Mouse (Mus musculus) heart, embryonic 12.5 days (tissue): Measurements from ENCODE around the gene Zfp612. TPM values are rescaled to one million over a fixed set of nuclear protein-coding genes. Genes with fewer than 3 reads are reported as not detected.
"Not testable (repeated sequence)": the region's sequence is repeated elsewhere in the genome, so short reads cannot be mapped to it uniquely, and the experiment has no call there.

Experiments
- ATAC-seq: fragments of 200-750 bp; cut with Nextera tagmentation; 2 replicates; pipeline ENCODE4 v1.8.0; 2017; ENCODE audit warnings: moderate TSS enrichment, moderate library complexity; ENCODE audit not compliant: insufficient number of reproducible peaks, low FRiP score
- H3K27ac ChIP-seq: fragments of 300-500 bp; sonication (generic); 2 replicates; pipeline ENCODE4 v1.5.1; 2016; ENCODE audit warnings: mild to moderate bottlenecking, moderate library complexity; ENCODE audit not compliant: poor library complexity, severe bottlenecking
- H3K27me3 ChIP-seq: fragments of 300-500 bp; sonication (generic); replicated peaks from 2 replicates; pipeline ENCODE4 v1.6.1; 2016; ENCODE audit warnings: mild to moderate bottlenecking, moderate library complexity
- H3K36me3 ChIP-seq: fragments of 300-500 bp; sonication (generic); 2 replicates; pipeline ENCODE4 v1.6.1; 2016; ENCODE audit warnings: mild to moderate bottlenecking, moderate library complexity
- H3K4me1 ChIP-seq: fragments of 300-500 bp; sonication (generic); replicated peaks from 2 replicates; pipeline ENCODE4 v1.6.1; 2016; ENCODE audit warnings: mild to moderate bottlenecking
- H3K4me2 ChIP-seq: fragments of 300-500 bp; sonication (generic); 2 replicates; pipeline ENCODE4 v1.6.1; 2016; ENCODE audit warnings: mild to moderate bottlenecking, moderate library complexity
- H3K4me3 ChIP-seq: fragments of 300-500 bp; sonication (generic); 2 replicates; pipeline ENCODE4 v1.5.1; 2016; ENCODE audit warnings: mild to moderate bottlenecking
- H3K9ac ChIP-seq: fragments of 300-500 bp; sonication (generic); 2 replicates; pipeline ENCODE4 v1.6.1; 2016; ENCODE audit warnings: mild to moderate bottlenecking, moderate library complexity
- H3K9me3 ChIP-seq: fragments of 300-500 bp; sonication (generic); replicated peaks from 2 replicates; pipeline ENCODE4 v1.6.1; 2016; ENCODE audit warnings: mild to moderate bottlenecking, moderate library complexity
- WGBS: fragments of 180-500 bp; shearing (Covaris S2); methylation state at CpG from one replicate; pipeline ENCODE4 v1.1.7; 2016; 5-methylcytosine and 5-hydroxymethylcytosine counted together
- polyA plus RNA-seq: library from polyadenylated mRNA; unstranded; fragments of >200 nt; fragmentation: Nextera tagmentation; extraction: Ambion mirVana; gene quantifications from 2 replicates; pipeline ENCODE4 v1.2.1, GENCODE M21; 2016

Gene Zfp612
- 6.8 and 7.2 TPM in 2 replicates for polyA plus RNA-seq

- 0 out of 2 replicates have a peak, but pooled peaks cover 5% of the 10 kb centered on the region for H3K4me1 ChIP-seq
- 7% methylated on average over 54 of the region's 54 CpGs for WGBS
- peak within 1 kb of the TSS; percentile 59 for H3K9ac ChIP-seq
- H3K27me3 ChIP-seq, result no peaks in the 10 kb centered on the region
- peaks cover 11% of the 10 kb centered on the region; the same call in 1 of the 2 replicates for H3K36me3 ChIP-seq
- H3K9me3 ChIP-seq, result no peaks in the 10 kb centered on the region
- H3K4me2 ChIP-seq, result peak within 1 kb of the TSS; percentile 92
- peak within 1 kb of the TSS; percentile 57 for H3K4me3 ChIP-seq
- ATAC-seq, result peak; percentile 87
- H3K27ac ChIP-seq, result no peak within 1 kb of the TSS
These were observed at the start of gene Zfp612 for GRCm38 (mm10) chr8:110079282-110080221. Gene Zfp612 (plus strand): TSS chr8:110079746.

GRCm38 (mm10) chr8:110033771-110034170 is 45.8 kb upstream of the Zfp612 start:
- H3K9ac ChIP-seq, H3K4me2 ChIP-seq, H3K27ac ChIP-seq, H3K36me3 ChIP-seq, H3K4me3 ChIP-seq, H3K27me3 ChIP-seq, H3K9me3 ChIP-seq: not testable (repeated sequence)
- peak; percentile 77 for ATAC-seq
- WGBS, result 13% methylated on average over 8 of the region's 8 CpGs
- H3K4me1 ChIP-seq, result peaks cover 20% of the 10 kb centered on the region

DNA sequence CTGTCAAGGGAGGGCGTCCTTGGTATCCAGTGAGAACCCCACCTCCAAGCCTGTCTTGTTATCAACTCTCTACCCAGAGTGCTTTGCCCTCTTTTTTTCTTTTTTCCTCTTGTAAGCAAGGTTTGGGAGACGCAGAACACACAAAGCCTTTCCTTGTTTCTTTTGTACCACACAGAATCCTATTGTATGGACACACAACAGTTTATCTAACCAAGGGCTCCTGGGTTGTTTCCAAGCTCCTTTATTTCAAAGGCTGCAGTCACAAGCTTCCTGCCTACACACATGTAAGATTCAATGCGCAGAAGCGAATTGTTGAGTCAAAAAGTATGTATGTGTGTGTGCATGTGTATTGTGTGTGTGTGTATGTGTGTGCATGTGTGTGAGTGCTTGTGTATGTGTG is 45.2 kb upstream of the Zfp612 start:
- H3K27ac ChIP-seq, result peak overlapping the region; percentile 35
- peaks cover 20% of the 10 kb centered on the region for H3K4me1 ChIP-seq
- no peak for ATAC-seq
- no peak overlapping the region for H3K4me2 ChIP-seq
- H3K36me3 ChIP-seq, result no peaks in the 10 kb centered on the region
- no peak overlapping the region for H3K4me3 ChIP-seq
- 30% methylated on average over 4 of the region's 4 CpGs for WGBS
- H3K9ac ChIP-seq, result no peak overlapping the region
- no peaks in the 10 kb centered on the region for H3K27me3 ChIP-seq
- H3K9me3 ChIP-seq, result peaks cover 9% of the 10 kb centered on the region; the same call in 1 of the 2 replicates

GRCm38 (mm10) chr8:110036156-110036555 is 43.4 kb upstream of the Zfp612 start:
- no peak overlapping the region for H3K9ac ChIP-seq
- H3K27me3 ChIP-seq, result no peaks in the 10 kb centered on the region
- H3K27ac ChIP-seq, result no peak overlapping the region
- H3K4me1 ChIP-seq, result peaks cover 28% of the 10 kb centered on the region
- no peak overlapping the region for H3K4me3 ChIP-seq
- ATAC-seq, result no peak
- H3K36me3 ChIP-seq, result no peaks in the 10 kb centered on the region
- no peak overlapping the region for H3K4me2 ChIP-seq
- H3K9me3 ChIP-seq, result no peaks in the 10 kb centered on the region
- 45% methylated on average over 2 of the region's 2 CpGs for WGBS

DNA sequence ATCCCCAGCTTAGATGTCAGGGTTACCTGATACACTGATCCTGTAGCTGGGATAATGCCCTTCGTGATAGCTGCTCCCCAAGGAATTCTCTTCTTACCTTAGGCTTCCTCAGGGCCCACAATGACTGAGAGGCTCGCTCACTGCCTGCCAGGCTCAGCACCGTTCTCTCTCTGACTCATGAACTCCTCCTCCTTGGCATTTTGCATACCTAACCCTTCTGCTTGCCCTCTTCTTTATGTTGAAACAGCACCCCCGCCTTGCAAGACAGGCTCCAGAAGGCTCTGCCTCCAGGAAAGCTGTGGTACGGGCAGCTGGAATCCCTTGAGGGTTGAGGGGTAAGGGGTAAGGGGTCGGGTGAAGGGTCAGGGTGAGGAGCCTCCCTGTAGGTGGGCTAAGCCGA is 40.3 kb upstream of the Zfp612 start:
- 37% methylated on average over 7 of the region's 7 CpGs for WGBS

DNA sequence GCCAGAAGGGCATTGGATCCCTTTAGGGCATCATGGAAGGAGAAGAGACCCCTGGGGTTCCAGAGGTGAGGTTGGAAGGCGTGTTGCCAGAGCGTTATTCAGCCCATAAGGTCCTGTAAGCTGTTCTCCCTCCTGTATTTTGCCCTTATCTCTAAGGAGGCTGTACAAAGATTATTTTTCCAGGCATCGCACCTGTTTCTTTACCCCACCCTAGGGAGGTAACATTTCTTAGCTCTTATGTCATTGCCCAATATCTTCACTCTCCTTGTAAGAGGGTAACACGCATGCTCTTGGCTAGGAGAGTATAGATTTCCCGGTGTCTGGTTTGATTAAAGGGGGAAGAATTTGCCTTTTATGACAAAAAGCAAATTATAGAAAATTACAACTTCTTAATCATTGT is 39.9 kb upstream of the Zfp612 start, which contains the start of gene Chst4:
Gene Chst4, minus strand, starts transcription at position 82 of the 400 bp plus-strand sequence.
- no peaks in the 10 kb centered on the region; the same call in 1 of the 2 replicates for H3K9me3 ChIP-seq
- no peak within 1 kb of the TSS for H3K4me2 ChIP-seq
- 77% methylated on average over 5 of the region's 5 CpGs for WGBS
- no peak within 1 kb of the TSS for H3K27ac ChIP-seq
- peaks cover 21% of the 10 kb centered on the region for H3K4me1 ChIP-seq
- no peak within 1 kb of the TSS for H3K4me3 ChIP-seq
- H3K9ac ChIP-seq, result no peak within 1 kb of the TSS
- no peaks in the 10 kb centered on the region for H3K27me3 ChIP-seq
- ATAC-seq, result no peak
- no peaks in the 10 kb centered on the region for H3K36me3 ChIP-seq

More for the DNA sequence above, 40.3 kb upstream of the Zfp612 start:
- H3K27ac ChIP-seq, result no peak overlapping the region
- no peaks in the 10 kb centered on the region for H3K36me3 ChIP-seq
- H3K27me3 ChIP-seq, result no peaks in the 10 kb centered on the region
- H3K4me1 ChIP-seq, result peaks cover 26% of the 10 kb centered on the region
- no peak overlapping the region for H3K9ac ChIP-seq
- no peak overlapping the region for H3K4me3 ChIP-seq
- ATAC-seq, result no peak
- H3K4me2 ChIP-seq, result no peak overlapping the region
- no peaks in the 10 kb centered on the region; the same call in 1 of the 2 replicates for H3K9me3 ChIP-seq

DNA sequence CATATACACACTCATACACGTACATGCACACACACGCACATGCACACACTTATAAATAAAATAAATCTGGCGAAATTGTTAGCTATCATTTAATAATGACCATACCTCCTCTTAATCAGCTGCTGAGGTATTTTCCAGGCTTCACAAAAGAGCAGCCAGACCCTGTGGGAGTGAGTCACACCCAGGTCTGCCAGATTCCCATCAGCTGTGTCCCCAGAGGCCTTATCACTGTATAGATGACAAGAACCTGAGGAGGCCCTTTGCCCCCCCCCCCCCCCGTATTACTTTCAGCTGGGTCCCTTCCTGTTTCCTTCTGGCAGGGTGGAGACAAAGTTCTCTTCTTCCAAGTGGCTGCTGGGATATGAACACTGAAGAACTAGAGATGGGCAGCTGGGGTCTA is 39.0 kb upstream of the Zfp612 start:
- Histone ChIP-seq H3K4me2 (no peak overlapping the region), H3K27ac (no peak overlapping the region), H3K9me3 (no peaks in the 10 kb centered on the region; the same call in 1 of the 2 replicates), H3K4me1 (peaks cover 19% of the 10 kb centered on the region), H3K36me3 (no peaks in the 10 kb centered on the region), H3K4me3 (no peak overlapping the region), H3K27me3 (no peaks in the 10 kb centered on the region), H3K9ac (no peak overlapping the region)
- WGBS, result 58% methylated on average over 4 of the region's 4 CpGs
- no peak for ATAC-seq

DNA sequence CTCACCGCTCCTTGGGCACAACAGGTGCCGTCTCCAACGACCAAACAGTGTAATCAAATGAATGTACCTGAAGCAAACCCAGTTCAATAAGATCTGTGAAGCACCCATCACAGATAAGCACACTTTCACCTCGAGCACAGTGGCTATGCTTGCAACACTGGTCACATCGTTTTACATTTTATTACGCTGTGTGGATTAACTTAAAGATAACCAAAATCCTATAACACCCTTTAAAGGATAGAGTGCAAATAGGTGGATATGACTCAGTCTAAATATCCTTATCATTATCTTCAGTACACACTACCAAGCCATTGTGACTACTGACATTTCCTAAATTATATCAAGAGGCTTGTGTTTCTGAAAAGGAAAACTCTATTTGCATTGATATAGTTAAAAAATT is 28.3 kb upstream of the Zfp612 start:
- H3K27ac ChIP-seq, result no peak overlapping the region
- no peak for ATAC-seq
- WGBS, result 76% methylated on average over 6 of the region's 6 CpGs
- no peaks in the 10 kb centered on the region for H3K9me3 ChIP-seq
- H3K4me3 ChIP-seq, result no peak overlapping the region
- no peak overlapping the region for H3K9ac ChIP-seq
- no peaks in the 10 kb centered on the region for H3K27me3 ChIP-seq
- H3K4me1 ChIP-seq, result no peaks in the 10 kb centered on the region
- no peaks in the 10 kb centered on the region for H3K36me3 ChIP-seq
- H3K4me2 ChIP-seq, result no peak overlapping the region

GRCm38 (mm10) chr8:110058207-110058606 is 21.3 kb upstream of the Zfp612 start:
- H3K4me2 ChIP-seq, result no peak overlapping the region
- no peak overlapping the region for H3K9ac ChIP-seq
- no peaks in the 10 kb centered on the region for H3K4me1 ChIP-seq
- 67% methylated on average over 8 of the region's 8 CpGs for WGBS
- no peak overlapping the region for H3K27ac ChIP-seq
- no peaks in the 10 kb centered on the region for H3K36me3 ChIP-seq
- H3K9me3 ChIP-seq, result no peaks in the 10 kb centered on the region
- ATAC-seq, result no peak
- H3K27me3 ChIP-seq, result no peaks in the 10 kb centered on the region
- H3K4me3 ChIP-seq, result no peak overlapping the region

DNA sequence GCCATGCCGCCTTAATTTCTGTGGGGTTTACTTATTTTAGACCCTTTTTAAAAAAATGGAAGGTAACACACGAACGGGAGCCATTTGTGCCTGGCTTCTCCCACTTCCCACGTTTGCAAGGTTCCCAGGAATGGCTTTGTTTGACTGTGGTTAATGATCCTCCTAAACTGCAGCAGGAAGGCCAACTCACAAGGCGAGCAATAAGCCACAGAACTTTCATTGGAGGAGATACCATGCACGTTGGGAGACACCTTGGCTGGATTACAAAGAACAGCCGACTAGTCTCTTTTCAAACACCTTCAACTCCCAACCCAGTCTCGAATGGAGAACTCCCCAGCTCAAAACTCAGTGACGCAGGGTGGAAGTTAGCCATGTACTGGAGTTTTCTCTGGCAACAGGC is 15.4 kb upstream of the Zfp612 start:
- Histone ChIP-seq H3K27ac (no peak overlapping the region), H3K9me3 (no peaks in the 10 kb centered on the region), H3K27me3 (no peaks in the 10 kb centered on the region), H3K4me2 (no peak overlapping the region), H3K36me3 (no peaks in the 10 kb centered on the region), H3K4me1 (no peaks in the 10 kb centered on the region), H3K4me3 (no peak overlapping the region), H3K9ac (no peak overlapping the region)
- ATAC-seq, result no peak
- WGBS, result 73% methylated on average over 9 of the region's 9 CpGs

DNA sequence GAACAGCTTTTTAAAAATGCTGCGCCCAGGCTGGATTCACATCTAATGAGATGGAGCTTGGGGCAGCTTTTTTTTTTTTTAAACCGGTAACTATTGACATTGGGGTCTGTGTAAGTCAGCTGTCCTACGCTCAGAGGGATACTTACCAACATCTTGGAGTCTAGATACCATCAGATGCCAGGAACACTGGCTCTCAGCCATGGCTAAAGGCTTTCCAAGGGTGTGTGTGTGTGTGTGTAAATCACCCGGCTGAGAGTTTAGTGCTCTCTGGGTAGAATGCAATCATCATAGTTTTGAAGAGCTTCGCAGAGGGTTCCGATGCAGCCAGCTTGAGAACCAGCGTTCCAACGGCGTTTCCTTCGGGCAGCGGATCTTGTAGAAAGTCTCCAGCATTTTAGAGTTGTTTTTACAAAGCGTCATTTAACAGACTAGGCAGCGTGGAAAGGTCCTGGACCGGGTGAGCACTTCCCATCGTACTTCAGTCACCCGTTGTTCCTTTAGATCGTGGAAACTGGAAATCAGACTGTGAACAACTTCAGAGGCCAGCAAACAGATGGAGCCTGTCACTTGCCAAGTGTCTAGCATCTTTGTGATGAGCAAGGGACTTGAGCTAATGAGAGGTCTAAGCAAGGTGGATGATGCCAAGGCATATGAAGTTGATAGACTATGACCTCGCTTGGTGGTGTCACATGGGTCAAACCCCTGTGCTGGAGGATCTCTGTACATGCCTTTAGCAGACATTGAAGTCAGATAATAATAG is 14.8 kb upstream of the Zfp612 start:
- Histone ChIP-seq H3K27me3 (no peaks in the 10 kb centered on the region), H3K4me1 (no peaks in the 10 kb centered on the region), H3K27ac (no peak overlapping the region), H3K9ac (no peak overlapping the region), H3K4me3 (no peak overlapping the region), H3K4me2 (no peak overlapping the region), H3K9me3 (no peaks in the 10 kb centered on the region), H3K36me3 (no peaks in the 10 kb centered on the region)
- 88% methylated on average over 18 of the region's 18 CpGs for WGBS
- ATAC-seq, result no peak
